Mouse (Mus musculus) adrenal gland, postnatal 25 days (tissue): ENCODE results near the gene Fkbp4. TPM values are rescaled to one million over a fixed set of nuclear protein-coding genes. Genes with fewer than 3 reads are reported as not detected.
A peak's percentile ranks its signal among the peaks of the same experiment; 100 is the strongest.

Experiments used
- DNase-seq: peaks from one replicate; pipeline ENCODE4 v3.0.0; 2021; ENCODE audit warnings: mixed read lengths
- long read RNA-seq: library from polyadenylated mRNA; stranded (forward); transcript quantifications from one replicate; pipeline ENCODE4 v2.0.0, GENCODE M21; 2021
- total RNA-seq: library from RNA; stranded (reverse); gene quantifications from 2 replicates; pipeline ENCODE4 v1.2.3, GENCODE M21; 2021

Gene Fkbp4
- total RNA-seq: 205 and 245 TPM in 2 replicates
- long read RNA-seq, transcript Fkbp4-201 (10 exons, 2,217 nt): major isoform, 607 of 647 reads
- long read RNA-seq, partial matches to known transcripts: 15 of 647 reads
- long read RNA-seq, other reads (novel, unspliced or antisense): 25 of 647 reads

GRCm38 (mm10) chr6:128438317-128438870 is at the start of gene Fkbp4:
Gene Fkbp4, minus strand, starts transcription at chr6:128438677.
- DNase-seq: peak; percentile 96

DNA sequence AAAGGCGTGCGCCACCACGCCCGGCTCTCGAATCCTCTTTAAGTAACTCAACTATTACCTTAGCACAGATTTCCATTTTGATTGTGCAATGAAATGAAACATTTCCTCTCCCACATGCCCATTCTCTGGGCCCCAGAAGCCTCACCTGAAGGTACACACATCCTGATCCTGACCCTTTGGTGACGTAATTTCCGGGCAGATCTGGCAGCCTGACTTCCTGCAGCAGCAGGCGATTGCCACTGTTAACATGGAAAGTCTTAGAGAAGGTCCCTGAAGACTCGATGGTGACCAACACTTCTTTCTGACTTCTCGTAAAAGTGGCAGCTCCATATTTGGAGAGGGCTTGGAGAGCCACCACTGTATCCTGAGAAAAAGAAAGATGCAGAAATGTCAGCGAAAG is 49.3 kb upstream of the Fkbp4 start:
- no peak for DNase-seq

DNA sequence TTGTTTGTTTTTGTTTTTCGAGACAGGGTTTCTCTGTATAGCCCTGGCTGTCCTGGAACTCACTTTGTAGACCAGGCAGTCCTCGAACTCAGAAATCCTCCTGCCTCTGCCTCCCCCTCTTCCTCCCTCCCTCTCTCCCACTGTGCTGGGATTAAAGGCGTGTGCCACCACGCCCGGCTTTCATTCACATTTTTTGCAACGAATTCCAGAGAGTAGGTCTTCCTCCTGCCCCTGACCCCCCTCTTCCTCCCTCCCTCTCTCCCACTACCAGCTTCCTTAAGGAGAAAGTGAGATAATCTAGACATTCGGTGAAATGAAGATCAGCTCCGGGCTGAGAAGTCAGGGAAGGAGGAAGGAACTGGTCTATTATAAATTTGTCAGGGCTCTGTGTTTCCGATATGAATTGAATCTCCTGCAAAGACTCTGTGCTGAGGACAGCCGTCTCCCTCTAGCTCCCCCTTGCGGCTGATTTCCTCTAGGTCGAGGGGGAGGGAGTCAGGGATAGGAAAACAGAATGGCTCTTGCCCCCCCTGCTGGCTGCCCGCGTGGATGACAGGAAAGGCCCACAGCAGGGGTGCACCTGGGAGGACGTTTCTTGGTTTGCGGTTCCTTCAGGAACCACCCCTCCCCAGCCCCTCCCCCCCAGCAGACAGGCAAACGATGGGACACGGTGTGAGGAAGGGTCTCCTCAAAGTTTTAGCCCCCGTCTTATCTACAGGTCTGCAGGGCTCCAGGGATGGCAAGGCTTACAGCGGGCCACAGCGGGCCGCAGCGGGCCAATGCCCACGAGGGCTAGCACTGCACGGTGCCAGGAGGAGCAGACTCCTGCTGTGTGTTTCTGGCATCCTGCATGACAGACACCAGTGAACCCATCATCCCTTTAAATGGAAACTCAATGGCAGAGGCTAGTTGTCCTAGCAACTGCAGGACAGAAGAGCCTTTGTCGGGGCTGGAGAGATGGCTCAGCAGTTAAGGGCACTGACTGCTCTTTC is 41.3 kb upstream of the Fkbp4 start:
- DNase-seq: peak; percentile 98

- no peak for DNase-seq
Measured at GRCm38 (mm10) chr6:128477495-128477894, 39.0 kb upstream of the Fkbp4 start.

DNA sequence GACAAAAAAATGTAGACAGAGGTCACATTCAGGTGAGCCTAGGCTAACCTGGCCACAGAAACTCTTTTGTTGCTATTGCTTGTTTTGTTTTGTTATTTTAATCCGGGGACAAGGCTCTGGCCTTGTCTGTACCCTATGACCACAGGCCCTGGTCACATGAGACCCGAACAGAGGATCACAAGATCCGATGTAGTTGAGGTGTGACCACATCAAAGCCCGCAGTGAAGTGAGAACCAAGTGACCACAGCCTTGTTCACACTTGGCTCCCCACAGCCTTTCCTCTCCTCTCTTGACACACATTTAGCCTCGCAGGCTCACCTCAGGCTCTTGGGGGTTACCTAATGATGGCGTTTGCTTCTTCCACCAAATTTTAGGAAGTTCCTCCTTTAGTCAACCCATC is 35.6 kb upstream of the Fkbp4 start:
- DNase-seq: no peak

DNA sequence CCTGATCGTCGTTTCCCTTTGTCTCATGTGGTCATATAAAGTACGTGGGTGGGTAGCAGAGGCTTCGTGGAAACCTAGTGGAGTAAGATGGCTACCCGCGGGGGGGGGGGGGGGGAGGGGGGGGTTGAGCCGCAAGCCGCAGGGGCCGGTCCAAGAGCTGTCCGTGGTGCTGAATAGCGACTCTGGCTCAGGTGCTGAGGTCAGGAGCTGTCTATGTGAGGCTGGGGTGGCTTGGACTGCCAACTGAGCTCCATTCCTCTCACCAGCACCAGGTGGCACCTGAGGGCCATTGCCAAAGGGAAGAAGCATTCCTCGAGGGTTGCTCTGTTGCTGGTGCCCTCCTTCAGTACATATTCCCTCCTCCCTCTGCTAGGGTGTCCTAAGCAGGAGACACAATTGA is 31.0 kb upstream of the Fkbp4 start:
- DNase-seq: peak; percentile 74

DNA sequence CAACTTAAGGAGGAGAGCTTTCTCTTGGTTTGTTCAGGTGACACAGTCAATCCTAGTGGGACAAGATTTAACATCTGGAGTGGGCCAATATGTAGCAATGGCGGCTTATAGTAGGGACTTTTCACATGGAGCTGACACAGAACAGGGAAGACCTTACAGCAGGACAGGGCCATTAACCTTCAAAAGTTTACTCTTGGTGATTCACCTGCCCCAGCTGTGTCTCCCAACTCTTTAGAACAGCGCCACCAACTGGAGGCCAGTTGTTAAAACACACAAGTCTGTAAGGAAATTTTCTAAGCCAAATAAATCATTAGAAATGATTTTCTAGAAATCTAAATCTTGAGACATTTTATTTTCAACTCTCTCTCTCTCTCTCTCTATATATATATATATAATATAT is 28.8 kb upstream of the Fkbp4 start:
- peak; percentile 67 for DNase-seq

- DNase-seq: no peak
Measured at GRCm38 (mm10) chr6:128466563-128466962, 28.1 kb upstream of the Fkbp4 start.

GRCm38 (mm10) chr6:128466043-128466442 is 27.6 kb upstream of the Fkbp4 start:
- no peak for DNase-seq

GRCm38 (mm10) chr6:128464996-128465395 is 26.5 kb upstream of the Fkbp4 start:
- no peak for DNase-seq

GRCm38 (mm10) chr6:128461606-128462005 is 23.1 kb upstream of the Fkbp4 start:
- DNase-seq: no peak

- no peak for DNase-seq
Measured at GRCm38 (mm10) chr6:128460729-128461503, 22.4 kb upstream of the Fkbp4 start.

- DNase-seq: no peak
Measured at GRCm38 (mm10) chr6:128460321-128460720, 21.8 kb upstream of the Fkbp4 start.

- DNase-seq: no peak
Measured at GRCm38 (mm10) chr6:128457186-128457585, 18.7 kb upstream of the Fkbp4 start.

- DNase-seq: peak; percentile 16
Measured at GRCm38 (mm10) chr6:128455835-128456605, 17.5 kb upstream of the Fkbp4 start.

GRCm38 (mm10) chr6:128447063-128447462 is 8.6 kb upstream of the Fkbp4 start:
- DNase-seq: no peak

GRCm38 (mm10) chr6:128445761-128446535 is 7.5 kb upstream of the Fkbp4 start:
- peak; percentile 50 for DNase-seq

DNA sequence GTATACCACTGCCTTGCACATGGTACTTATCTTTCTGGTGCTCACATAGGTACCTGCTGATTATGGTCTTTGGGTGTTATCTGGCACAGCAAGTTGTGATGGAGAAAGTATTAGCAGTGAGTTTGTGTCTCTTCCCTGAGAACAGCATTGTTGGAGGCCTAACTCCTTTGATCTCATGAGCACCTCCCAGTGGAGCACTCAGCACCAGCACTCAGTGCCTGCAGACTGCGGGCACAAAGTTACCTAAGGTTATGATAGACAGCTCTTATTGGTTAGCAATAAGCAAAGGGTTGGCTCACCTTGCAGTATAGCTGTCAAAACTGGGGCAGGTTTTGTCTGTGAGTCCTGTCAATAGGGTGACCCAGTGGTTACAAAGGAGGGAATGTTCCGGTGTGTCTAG is 1.8 kb upstream of the Fkbp4 start:
- no peak for DNase-seq

DNA sequence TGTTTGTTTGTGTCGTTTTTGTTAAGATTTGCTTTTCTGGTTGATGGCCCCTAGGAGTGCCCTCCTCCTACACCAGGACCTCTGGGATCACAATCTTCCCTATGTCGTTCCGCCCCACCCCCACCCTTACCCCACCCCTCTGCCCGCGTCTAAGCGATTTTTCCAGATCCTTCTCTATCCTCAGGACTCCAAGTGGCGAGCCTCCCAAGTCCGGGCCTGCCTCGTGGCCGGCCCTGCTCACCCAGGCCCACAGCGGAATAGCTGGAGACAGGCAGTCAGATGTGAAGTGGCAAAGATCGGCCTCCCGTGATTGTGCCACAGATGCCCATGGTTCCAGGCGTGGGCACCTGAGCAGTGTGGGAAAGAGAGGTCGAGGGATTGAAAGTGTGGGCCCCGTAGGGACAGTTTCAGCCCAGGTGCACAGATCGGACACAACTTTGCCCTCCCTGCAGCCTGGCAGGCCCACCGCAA is 429 bp upstream of the Fkbp4 start:
- DNase-seq: no peak

DNA sequence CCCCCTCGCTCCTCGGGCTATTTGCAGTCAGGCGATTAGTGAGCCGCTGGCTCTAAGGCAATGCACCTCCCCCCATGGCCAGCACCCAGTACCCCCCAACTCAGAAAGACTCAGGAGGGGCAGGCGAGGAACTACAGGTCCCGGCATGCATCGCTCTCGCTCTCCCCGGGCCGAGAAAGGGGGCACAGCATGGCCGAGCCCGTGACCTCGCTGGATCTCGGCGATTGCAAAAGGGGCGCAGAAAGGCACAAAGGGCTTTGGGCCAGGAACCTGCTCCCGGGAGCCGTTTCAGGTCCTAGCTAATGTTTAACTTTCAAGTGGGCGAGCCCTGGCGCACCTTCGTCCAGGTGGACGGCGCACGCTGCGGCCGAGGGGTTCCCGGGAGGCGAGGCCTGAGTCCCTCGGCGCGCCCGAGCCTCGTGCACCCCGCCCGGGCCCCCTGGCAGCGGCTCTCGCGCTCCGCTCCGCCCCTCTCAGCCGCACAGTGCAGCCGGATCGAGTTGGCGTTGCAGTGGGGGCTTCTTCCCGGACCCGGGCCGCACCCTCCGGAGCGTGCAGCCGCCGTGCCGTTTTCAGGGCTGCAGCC is 653 bp downstream of the Fkbp4 start:
- peak; percentile 70 for DNase-seq
